Mouse (Mus musculus) CD4-positive, CD25-positive, alpha-beta regulatory T cell (primary cell): ENCODE results near the gene Get4. TPM values are rescaled to one million over a fixed set of nuclear protein-coding genes. Genes with fewer than 3 reads are reported as not detected.

Experiments used
- polyA plus RNA-seq: library from polyadenylated mRNA; unstranded; fragments of 100-300 nt; shearing (Covaris generic); gene quantifications from one replicate; pipeline ENCODE4 v1.2.1, GENCODE M21; 2017

Get4 gene
- polyA plus RNA-seq: 142 TPM

DNA sequence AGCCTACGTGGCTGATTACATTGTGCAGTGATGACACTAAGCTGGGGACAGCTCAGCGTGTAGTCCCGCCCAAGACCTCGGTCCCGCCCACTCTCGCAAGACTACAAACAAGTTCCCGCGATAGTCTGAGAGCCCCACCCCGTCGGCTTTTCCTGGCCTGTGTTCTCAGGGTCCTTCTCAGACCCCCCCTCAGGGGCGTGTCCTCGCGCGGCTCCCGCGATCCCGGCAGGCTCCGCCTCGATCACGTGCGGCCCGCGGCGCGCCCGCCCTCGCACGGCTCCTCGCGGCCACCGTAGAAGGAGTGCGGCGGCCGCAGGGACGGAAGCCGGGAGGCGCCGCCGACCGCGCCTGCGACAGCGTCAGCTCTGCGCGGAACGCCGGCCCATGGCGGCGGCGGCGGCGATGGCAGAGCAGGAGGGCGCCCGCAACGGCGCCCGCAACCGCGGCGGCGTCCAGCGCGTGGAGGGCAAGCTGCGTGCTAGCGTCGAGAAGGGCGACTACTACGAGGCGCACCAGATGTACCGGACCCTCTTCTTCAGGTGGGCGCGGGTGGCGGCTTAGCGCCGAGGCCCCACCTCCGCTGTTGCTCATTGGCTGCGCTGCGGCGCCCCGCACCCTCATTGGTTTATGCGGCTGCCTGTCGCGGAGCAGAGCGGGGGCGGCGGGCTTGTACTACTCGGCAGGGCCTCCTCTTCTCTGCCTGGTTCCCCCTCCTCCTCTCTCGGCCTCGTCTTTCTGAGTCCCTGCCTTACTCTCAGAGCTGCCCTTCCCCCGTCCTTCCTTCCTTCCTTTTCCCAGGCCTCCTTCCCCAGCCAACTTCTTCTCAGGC, at the start of gene Get4:
TSS of gene Get4 (plus strand) at position 244 of the 829 bp plus-strand sequence.

Other genes starting within 250 kb of the Get4 start
- 2.3 TPM for gene Prkar1b, start 102.3 kb upstream of the Get4 start, polyA plus RNA-seq
- gene Dnaaf5, start 102.1 kb upstream of the Get4 start, polyA plus RNA-seq: 28.7 TPM
- 41.6 TPM for gene Sun1, start 51.7 kb upstream of the Get4 start, polyA plus RNA-seq
- 28.1 TPM for gene Adap1, start 73.3 kb downstream of the Get4 start, polyA plus RNA-seq
- 53.2 TPM for gene Cox19, start 99.1 kb downstream of the Get4 start, polyA plus RNA-seq
- not detected for gene Cyp2w1, start 100.3 kb downstream of the Get4 start, polyA plus RNA-seq
- 30.8 TPM for gene Gpr146, start 125.4 kb downstream of the Get4 start, polyA plus RNA-seq
- gene C130050O18Rik, start 153.0 kb downstream of the Get4 start, polyA plus RNA-seq: 0.11 TPM
- not detected for gene Gper1, start 170.8 kb downstream of the Get4 start, polyA plus RNA-seq
- 8.8 TPM for gene 3110082I17Rik, start 208.2 kb downstream of the Get4 start, polyA plus RNA-seq
- 13.1 TPM for gene Zfand2a, start 232.2 kb downstream of the Get4 start, polyA plus RNA-seq